Mouse (Mus musculus) neural tube, embryonic 12.5 days (tissue): ENCODE measurements around the gene Ndc1. TPM values are rescaled to one million over a fixed set of nuclear protein-coding genes. Genes with fewer than 3 reads are reported as not detected.
"Not testable (repeated sequence)": the region's sequence is repeated elsewhere in the genome, so short reads cannot be mapped to it uniquely, and the experiment has no call there.

ENCODE experiments used
- ATAC-seq: fragments of 200-750 bp; cut with Nextera tagmentation; 2 replicates; pipeline ENCODE4 v1.8.0; 2017; ENCODE audit warnings: low read depth, mild to moderate bottlenecking, moderate TSS enrichment, moderate library complexity; ENCODE audit not compliant: low FRiP score
- H3K27ac ChIP-seq: fragments of 300-500 bp; sonication (generic); 2 replicates; pipeline ENCODE4 v1.5.1; 2016
- H3K27me3 ChIP-seq: fragments of 300-500 bp; sonication (generic); replicated peaks from 2 replicates; pipeline ENCODE4 v1.6.1; 2016; ENCODE audit warnings: mild to moderate bottlenecking
- H3K36me3 ChIP-seq: fragments of 300-500 bp; sonication (generic); 2 replicates; pipeline ENCODE4 v1.6.1; 2016; ENCODE audit warnings: mild to moderate bottlenecking
- H3K4me1 ChIP-seq: fragments of 300-500 bp; sonication (generic); 2 replicates; pipeline ENCODE4 v1.6.1; 2016
- H3K4me2 ChIP-seq: fragments of 300-500 bp; sonication (generic); replicated peaks from 2 replicates; pipeline ENCODE4 v1.6.1; 2016; ENCODE audit warnings: mild to moderate bottlenecking
- H3K4me3 ChIP-seq: fragments of 300-500 bp; sonication (generic); 2 replicates; pipeline ENCODE4 v1.5.1; 2016
- H3K9ac ChIP-seq: fragments of 300-500 bp; sonication (generic); 2 replicates; pipeline ENCODE4 v1.6.1; 2016; ENCODE audit warnings: mild to moderate bottlenecking
- H3K9me3 ChIP-seq: fragments of 300-500 bp; sonication (generic); 2 replicates; pipeline ENCODE4 v1.6.1; 2016; ENCODE audit warnings: mild to moderate bottlenecking
- WGBS: fragments of 180-500 bp; shearing (Covaris S2); methylation state at CpG from one replicate; pipeline ENCODE4 v1.1.7; 2016; 5-methylcytosine and 5-hydroxymethylcytosine counted together
- polyA plus RNA-seq: library from polyadenylated mRNA; unstranded; fragments of >200 nt; fragmentation: Nextera tagmentation; extraction: Ambion mirVana; gene quantifications from 2 replicates; pipeline ENCODE4 v1.2.1, GENCODE M21; 2016

The Ndc1 gene
- polyA plus RNA-seq, 1 experiment from 2014 or later: 27.1 TPM

- no peaks in the 10 kb centered on the region for H3K27me3 ChIP-seq
- H3K4me2 ChIP-seq: no peak overlapping the region
- peaks cover 16% of the 10 kb centered on the region for H3K4me1 ChIP-seq
- peaks cover 8% of the 10 kb centered on the region; the same call in 1 of the 2 replicates for H3K36me3 ChIP-seq
- ATAC-seq: no peak
- no peak overlapping the region for H3K4me3 ChIP-seq
- H3K9me3 ChIP-seq: no peaks in the 10 kb centered on the region
- no peak overlapping the region for H3K9ac ChIP-seq
- no peak overlapping the region for H3K27ac ChIP-seq
- WGBS: 74% methylated on average over 8 of the region's 8 CpGs
These were observed 18.1 kb upstream of the Ndc1 start for GRCm38 (mm10) chr4:107349311-107350008.

GRCm38 (mm10) chr4:107351368-107351767, 16.2 kb upstream of the Ndc1 start:
- Histone ChIP-seq H3K4me2 (no peak overlapping the region), H3K9ac (no peak overlapping the region), H3K4me3 (no peak overlapping the region), H3K4me1 (peaks cover 20% of the 10 kb centered on the region), H3K9me3 (no peaks in the 10 kb centered on the region), H3K36me3 (peaks cover 8% of the 10 kb centered on the region; the same call in 1 of the 2 replicates), H3K27ac (no peak overlapping the region), H3K27me3 (no peaks in the 10 kb centered on the region)
- ATAC-seq: no peak

- Histone ChIP-seq H3K9me3 (no peaks in the 10 kb centered on the region), H3K27ac (peak overlapping the region; percentile 57), H3K4me3 (no peak overlapping the region), H3K36me3 (peaks cover 8% of the 10 kb centered on the region; the same call in 1 of the 2 replicates), H3K4me2 (no peak overlapping the region), H3K27me3 (no peaks in the 10 kb centered on the region), H3K4me1 (peaks cover 18% of the 10 kb centered on the region), H3K9ac (no peak overlapping the region)
- peak; percentile 4; the same call in 1 of the 2 replicates for ATAC-seq
- 87% methylated on average over 3 of the region's 3 CpGs for WGBS
These were observed 14.0 kb upstream of the Ndc1 start for GRCm38 (mm10) chr4:107353612-107354011.

- Histone ChIP-seq H3K9me3 (no peaks in the 10 kb centered on the region), H3K27me3 (no peaks in the 10 kb centered on the region), H3K27ac (peak overlapping the region; percentile 57), H3K4me2 (0 out of 2 replicates have a peak overlapping the region, but pooled peaks have one; percentile 18), H3K9ac (no peak overlapping the region), H3K4me1 (peaks cover 14% of the 10 kb centered on the region), H3K4me3 (no peak overlapping the region), H3K36me3 (peaks cover 8% of the 10 kb centered on the region; the same call in 1 of the 2 replicates)
- peak; percentile 59 for ATAC-seq
- WGBS: 62% methylated on average over 5 of the region's 5 CpGs
These were observed 13.5 kb upstream of the Ndc1 start for GRCm38 (mm10) chr4:107354126-107354525.

GRCm38 (mm10) chr4:107354543-107354942, 13.0 kb upstream of the Ndc1 start:
- Histone ChIP-seq H3K9ac (no peak overlapping the region), H3K27ac (peak overlapping the region; percentile 57), H3K9me3 (no peaks in the 10 kb centered on the region), H3K4me1 (peaks cover 14% of the 10 kb centered on the region), H3K27me3 (no peaks in the 10 kb centered on the region), H3K4me2 (0 out of 2 replicates have a peak overlapping the region, but pooled peaks have one; percentile 18), H3K36me3 (peaks cover 8% of the 10 kb centered on the region; the same call in 1 of the 2 replicates), H3K4me3 (no peak overlapping the region)
- 5% methylated on average over 4 of the region's 4 CpGs for WGBS
- peak; percentile 88 for ATAC-seq

- not testable (repeated sequence) for H3K27me3 ChIP-seq, H3K4me3 ChIP-seq, H3K4me2 ChIP-seq, H3K27ac ChIP-seq, ATAC-seq, H3K36me3 ChIP-seq, H3K9me3 ChIP-seq, H3K9ac ChIP-seq
- 38% methylated on average over 8 of the region's 8 CpGs for WGBS
- H3K4me1 ChIP-seq: peaks cover 14% of the 10 kb centered on the region
These were observed 10.4 kb upstream of the Ndc1 start for GRCm38 (mm10) chr4:107357172-107357571.

GRCm38 (mm10) chr4:107358460-107358859, 9.1 kb upstream of the Ndc1 start:
- ATAC-seq: no peak
- WGBS: 80% methylated on average over 3 of the region's 3 CpGs

GRCm38 (mm10) chr4:107360457-107361145, 7.0 kb upstream of the Ndc1 start:
- Histone ChIP-seq H3K9ac (no peak overlapping the region), H3K4me3 (no peak overlapping the region), H3K27ac (no peak overlapping the region), H3K4me1 (no peaks in the 10 kb centered on the region; the same call in 1 of the 2 replicates), H3K4me2 (no peak overlapping the region), H3K27me3 (no peaks in the 10 kb centered on the region), H3K9me3 (no peaks in the 10 kb centered on the region), H3K36me3 (0 out of 2 replicates have a peak, but pooled peaks cover 3% of the 10 kb centered on the region)
- ATAC-seq: no peak
- 92% methylated on average over 7 of the region's 7 CpGs for WGBS

More at GRCm38 (mm10) chr4:107358460-107358859, 9.1 kb upstream of the Ndc1 start:
- no peak overlapping the region for H3K4me3 ChIP-seq
- H3K9ac ChIP-seq: no peak overlapping the region
- H3K27ac ChIP-seq: no peak overlapping the region
- 0 out of 2 replicates have a peak, but pooled peaks cover 3% of the 10 kb centered on the region for H3K36me3 ChIP-seq
- H3K27me3 ChIP-seq: no peaks in the 10 kb centered on the region
- H3K9me3 ChIP-seq: no peaks in the 10 kb centered on the region
- H3K4me1 ChIP-seq: peaks cover 14% of the 10 kb centered on the region
- no peak overlapping the region for H3K4me2 ChIP-seq

- no peak overlapping the region for H3K9ac ChIP-seq
- no peak overlapping the region for H3K4me3 ChIP-seq
- H3K27me3 ChIP-seq: no peaks in the 10 kb centered on the region
- ATAC-seq: no peak
- H3K27ac ChIP-seq: no peak overlapping the region
- WGBS: 34% methylated on average over 4 of the region's 4 CpGs
- H3K36me3 ChIP-seq: 0 out of 2 replicates have a peak, but pooled peaks cover 3% of the 10 kb centered on the region
- no peaks in the 10 kb centered on the region for H3K9me3 ChIP-seq
- no peak overlapping the region for H3K4me2 ChIP-seq
- no peaks in the 10 kb centered on the region for H3K4me1 ChIP-seq
These were observed 4.8 kb upstream of the Ndc1 start for GRCm38 (mm10) chr4:107362755-107363154.

GRCm38 (mm10) chr4:107363573-107363972, 4.0 kb upstream of the Ndc1 start:
- H3K36me3 ChIP-seq: 0 out of 2 replicates have a peak, but pooled peaks cover under 1% of the 10 kb centered on the region
- H3K27ac ChIP-seq: no peak overlapping the region
- WGBS: 85% methylated on average over 6 of the region's 6 CpGs
- no peak overlapping the region for H3K4me2 ChIP-seq
- H3K9me3 ChIP-seq: no peaks in the 10 kb centered on the region
- H3K27me3 ChIP-seq: no peaks in the 10 kb centered on the region
- H3K9ac ChIP-seq: no peak overlapping the region
- ATAC-seq: no peak
- no peak overlapping the region for H3K4me3 ChIP-seq
- H3K4me1 ChIP-seq: no peaks in the 10 kb centered on the region; the same call in 1 of the 2 replicates

GRCm38 (mm10) chr4:107364190-107364639, 3.4 kb upstream of the Ndc1 start:
- no peak for ATAC-seq
- H3K36me3 ChIP-seq: no peaks in the 10 kb centered on the region
- WGBS: 81% methylated on average over 5 of the region's 5 CpGs
- H3K4me3 ChIP-seq: no peak overlapping the region
- H3K27me3 ChIP-seq: no peaks in the 10 kb centered on the region
- no peaks in the 10 kb centered on the region for H3K9me3 ChIP-seq
- H3K4me1 ChIP-seq: peaks cover 4% of the 10 kb centered on the region; the same call in 1 of the 2 replicates
- no peak overlapping the region for H3K9ac ChIP-seq
- H3K27ac ChIP-seq: no peak overlapping the region
- H3K4me2 ChIP-seq: no peak overlapping the region

- H3K9ac ChIP-seq, ATAC-seq, H3K9me3 ChIP-seq, H3K36me3 ChIP-seq, H3K4me3 ChIP-seq, H3K27ac ChIP-seq, H3K27me3 ChIP-seq, H3K4me2 ChIP-seq, H3K4me1 ChIP-seq: not testable (repeated sequence)
These were observed 1.2 kb upstream of the Ndc1 start for GRCm38 (mm10) chr4:107366408-107366807.
